Mouse (Mus musculus) E14TG2a.4 (cell line): ENCODE results near the gene N4bp3.
A peak's percentile ranks its signal among the peaks of the same experiment; 100 is the strongest.
"Not testable (repeated sequence)": the region's sequence is repeated elsewhere in the genome, so short reads cannot be mapped to it uniquely, and the experiment has no call there.

Experiments used
- H3K27me3 ChIP-seq: 2 replicates; pipeline ENCODE4 v1.6.1; 2014; ENCODE audit warnings: low read length, control low read depth; ENCODE audit not compliant: insufficient read depth
- H3K36me3 ChIP-seq: 2 replicates; pipeline ENCODE4 v1.6.1; 2014; ENCODE audit warnings: low read length, control low read depth; ENCODE audit not compliant: insufficient read depth
- H3K4me1 ChIP-seq: replicated peaks from 2 replicates; pipeline ENCODE4 v1.6.1; 2014; ENCODE audit warnings: low read depth, low read length, control low read depth
- H3K4me3 ChIP-seq: replicated peaks from 2 replicates; pipeline ENCODE4 v1.5.1; 2014; ENCODE audit warnings: mild to moderate bottlenecking, low read length
- H3K9me3 ChIP-seq: 2 replicates; pipeline ENCODE4 v1.6.1; 2014; ENCODE audit warnings: low read length, control low read depth
- CTCF ChIP-seq: conservative IDR thresholded peaks from 2 replicates; pipeline ENCODE4 v1.5.1; 2014; ENCODE audit warnings: low read length
- NANOG ChIP-seq: IDR thresholded peaks from 2 replicates; pipeline ENCODE4 v1.6.1; 2014; ENCODE audit warnings: borderline replicate concordance, low read length, mixed read lengths
- POU5F1 ChIP-seq: IDR thresholded peaks from 2 replicates; pipeline ENCODE4 v1.6.1; 2014; ENCODE audit warnings: low read length, borderline replicate concordance

N4bp3 gene

DNA sequence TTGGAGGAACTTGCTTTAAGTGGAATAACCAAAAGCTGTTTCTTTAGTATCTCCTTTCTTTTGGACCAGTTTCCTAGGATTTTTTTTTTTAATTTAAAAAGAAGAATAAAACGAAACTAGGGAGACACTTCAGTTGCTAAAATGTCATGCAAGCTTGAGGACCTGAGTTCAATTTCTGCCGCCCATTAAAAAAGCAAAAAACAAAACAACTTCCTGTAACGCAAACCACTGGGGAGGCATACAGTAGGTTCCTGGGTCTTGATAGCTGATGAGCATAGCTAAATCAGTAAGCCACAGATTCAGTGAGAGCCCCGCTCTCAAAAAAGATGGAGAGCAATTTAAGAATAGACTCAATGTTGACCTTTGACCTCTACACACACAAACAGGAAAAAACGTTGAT, 12.1 kb downstream of the N4bp3 start:
- Histone ChIP-seq H3K27me3 (no peaks in the 10 kb centered on the region), H3K4me1 (peaks cover 87% of the 10 kb centered on the region), H3K9me3 (no peaks in the 10 kb centered on the region), H3K4me3 (peak overlapping the region; percentile 13; the same call in 1 of the 2 replicates), H3K36me3 (peaks cover 53% of the 10 kb centered on the region)
- no peak for TF ChIP-seq NANOG
- no peak for TF ChIP-seq POU5F1
- TF ChIP-seq CTCF, result no peak

DNA sequence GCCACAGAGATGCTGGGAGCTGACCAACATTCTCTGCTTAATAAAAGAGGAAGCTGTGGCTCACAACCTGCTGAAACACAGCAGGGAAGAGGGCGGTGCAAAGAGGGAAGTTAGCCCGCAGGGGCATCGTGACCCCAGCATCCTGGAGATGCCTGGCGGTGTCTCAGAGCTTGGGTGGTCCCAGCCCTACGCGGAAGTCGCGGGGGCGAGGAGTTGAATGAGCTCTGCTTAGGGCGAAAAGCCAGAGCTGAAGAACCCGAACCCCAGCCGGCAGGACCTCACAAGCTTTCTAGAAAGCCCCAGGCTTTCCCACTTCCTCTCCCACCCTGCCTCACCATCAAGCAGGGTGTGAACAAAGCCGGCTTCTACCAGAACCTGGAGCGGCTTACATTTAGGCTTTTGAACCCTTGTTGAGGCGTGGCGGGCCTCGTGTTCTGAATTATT, 12.6 kb downstream of the N4bp3 start:
- H3K27me3 ChIP-seq, result no peaks in the 10 kb centered on the region
- H3K4me3 ChIP-seq, result peak overlapping the region; percentile 13
- peaks cover 87% of the 10 kb centered on the region for H3K4me1 ChIP-seq
- H3K36me3 ChIP-seq, result peaks cover 53% of the 10 kb centered on the region
- TF ChIP-seq POU5F1 (no peak), CTCF (no peak), NANOG (no peak; the same call in 1 of the 2 replicates)
- no peaks in the 10 kb centered on the region for H3K9me3 ChIP-seq

DNA sequence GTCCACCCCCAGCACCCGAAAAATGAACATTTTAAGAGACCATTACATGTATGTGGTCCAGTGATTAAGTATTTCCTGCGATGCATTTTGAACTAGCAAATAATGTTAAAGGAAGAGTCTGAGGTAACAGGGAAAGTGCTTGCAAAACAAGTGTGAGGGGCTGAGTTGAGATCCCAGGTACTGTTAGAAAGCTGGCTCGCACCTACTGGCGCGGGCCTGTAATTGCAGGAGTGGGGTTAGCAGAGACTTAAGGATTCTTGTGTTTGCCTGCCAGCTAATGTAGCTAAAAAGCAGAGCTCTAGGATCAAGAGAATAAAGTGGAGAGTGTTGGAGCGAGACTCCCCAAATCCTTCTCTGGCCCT, 14.3 kb downstream of the N4bp3 start:
- Histone ChIP-seq H3K4me1 (peaks cover 87% of the 10 kb centered on the region), H3K9me3 (no peaks in the 10 kb centered on the region), H3K36me3 (peaks cover 53% of the 10 kb centered on the region), H3K4me3 (peak overlapping the region; percentile 92), H3K27me3 (no peaks in the 10 kb centered on the region)
- TF ChIP-seq NANOG, result no peak
- no peak for TF ChIP-seq POU5F1
- TF ChIP-seq CTCF, result peak; percentile 80

DNA sequence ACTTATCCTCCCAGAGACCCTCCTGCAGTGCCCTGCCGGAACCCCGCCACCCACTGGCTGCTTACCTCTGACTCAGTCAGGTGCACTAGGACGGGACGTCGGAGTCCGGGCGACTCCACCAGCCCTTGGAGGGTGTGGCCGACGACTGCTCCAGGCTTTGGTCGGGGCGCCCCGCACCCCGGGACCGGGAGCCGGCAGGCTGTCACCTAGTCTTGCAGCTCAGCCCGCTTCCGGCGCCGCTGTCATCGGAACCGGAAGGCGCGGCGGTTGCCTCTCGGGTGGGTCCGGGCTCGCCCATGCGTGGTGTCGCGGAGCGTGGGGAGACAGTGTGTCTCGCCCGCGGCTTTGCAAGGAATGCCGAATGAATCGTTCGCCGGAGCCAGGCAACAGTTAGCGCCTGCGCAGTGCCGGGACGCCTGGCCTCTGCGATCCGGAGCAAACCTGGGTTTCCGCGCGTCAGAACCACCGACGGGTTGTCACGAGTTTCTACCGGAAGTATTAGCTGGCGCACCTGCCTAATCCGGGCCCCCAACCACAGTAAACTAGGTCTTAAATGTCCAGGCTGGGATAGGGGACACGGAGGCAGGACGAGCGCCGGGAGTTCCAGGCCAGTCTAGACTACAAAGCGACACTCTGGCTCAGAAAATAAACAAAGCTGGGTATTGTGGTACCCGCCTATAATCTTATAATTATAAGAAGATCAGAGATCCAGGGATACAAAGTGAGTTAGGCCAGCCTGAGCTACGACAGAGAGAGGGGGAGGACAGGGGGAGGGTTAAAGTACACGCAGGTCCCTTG, 14.9 kb downstream of the N4bp3 start, which contains the start of gene Rmnd5b:
Gene Rmnd5b (minus strand): TSS at position 372 of the 798 bp plus-strand sequence.
- Histone ChIP-seq H3K9me3 (no peaks in the 10 kb centered on the region), H3K36me3 (peaks cover 53% of the 10 kb centered on the region), H3K4me1 (peaks cover 87% of the 10 kb centered on the region), H3K4me3 (peak within 1 kb of the TSS; percentile 92), H3K27me3 (no peaks in the 10 kb centered on the region)
- TF ChIP-seq NANOG (no peak), POU5F1 (no peak), CTCF (no peak)

DNA sequence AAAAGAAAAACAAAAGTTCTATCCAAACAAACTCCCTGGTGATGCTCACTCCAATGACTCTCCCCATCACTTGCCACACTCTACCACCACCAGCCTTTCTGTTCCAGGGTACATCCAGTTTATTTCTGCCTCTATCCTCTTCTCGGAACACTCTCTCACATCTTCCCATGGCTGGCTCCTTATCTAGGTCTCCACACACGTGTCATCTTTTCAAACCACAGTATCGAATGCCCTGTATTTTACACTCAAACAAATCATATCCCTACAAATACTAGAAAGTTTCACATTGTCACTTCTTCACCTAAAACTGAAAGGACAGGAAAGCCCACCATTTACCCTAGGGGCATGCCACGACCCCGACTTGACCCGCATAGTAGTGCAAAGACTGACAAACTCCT, 15.5 kb downstream of the N4bp3 start:
- H3K9me3 ChIP-seq, result no peaks in the 10 kb centered on the region
- peaks cover 53% of the 10 kb centered on the region for H3K36me3 ChIP-seq
- H3K4me3 ChIP-seq, result peak overlapping the region; percentile 92
- peaks cover 87% of the 10 kb centered on the region for H3K4me1 ChIP-seq
- H3K27me3 ChIP-seq, result no peaks in the 10 kb centered on the region
- TF ChIP-seq NANOG, result no peak
- no peak for TF ChIP-seq POU5F1
- no peak for TF ChIP-seq CTCF

DNA sequence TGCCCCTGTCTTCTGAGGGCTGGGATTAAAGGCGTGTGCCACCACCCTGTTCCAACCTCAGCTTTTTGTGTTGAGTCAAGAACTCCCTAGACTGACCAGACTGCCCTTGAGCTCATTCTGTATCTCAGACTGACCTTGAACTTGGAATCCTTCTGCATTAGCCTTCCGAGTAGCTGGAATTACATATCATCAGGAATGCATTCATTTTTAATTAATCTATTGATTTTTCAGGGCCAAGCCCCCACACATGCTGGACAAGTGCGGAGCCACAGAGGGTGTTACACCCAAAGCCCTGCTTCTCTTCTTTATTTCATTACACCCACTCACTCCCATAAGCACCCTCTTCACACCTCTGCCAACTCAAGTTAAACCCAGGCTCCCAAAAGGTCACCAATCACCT, 16.9 kb downstream of the N4bp3 start:
- Histone ChIP-seq H3K9me3 (no peaks in the 10 kb centered on the region), H3K27me3 (no peaks in the 10 kb centered on the region), H3K4me3 (peak overlapping the region; percentile 92), H3K36me3 (peaks cover 59% of the 10 kb centered on the region), H3K4me1 (peaks cover 87% of the 10 kb centered on the region)
- TF ChIP-seq POU5F1 (no peak), CTCF (no peak), NANOG (no peak; the same call in 1 of the 2 replicates)

DNA sequence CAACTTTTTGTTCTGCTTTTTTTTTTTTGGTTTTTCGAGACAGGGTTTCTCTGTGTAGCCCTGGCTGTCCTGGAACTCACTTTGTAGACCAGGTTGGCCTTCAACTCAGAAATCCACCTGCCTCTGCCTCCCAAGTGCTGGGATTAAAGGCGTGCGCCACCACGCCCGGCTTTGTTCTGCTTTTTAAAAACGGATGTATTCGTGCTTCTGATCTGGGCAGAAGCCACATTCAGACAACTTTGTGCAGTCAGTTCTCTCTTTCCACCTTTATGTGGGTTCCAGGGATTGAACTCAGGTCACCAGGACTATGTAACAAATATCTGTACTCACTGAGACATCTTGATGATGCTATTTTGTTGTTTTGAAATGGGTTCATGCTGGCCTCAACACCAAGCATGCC, 17.4 kb downstream of the N4bp3 start:
- Histone ChIP-seq H3K4me1 (peaks cover 85% of the 10 kb centered on the region), H3K4me3 (peak overlapping the region; percentile 92), H3K36me3 (peaks cover 64% of the 10 kb centered on the region)
- H3K27me3 ChIP-seq, H3K9me3 ChIP-seq: not testable (repeated sequence)

DNA sequence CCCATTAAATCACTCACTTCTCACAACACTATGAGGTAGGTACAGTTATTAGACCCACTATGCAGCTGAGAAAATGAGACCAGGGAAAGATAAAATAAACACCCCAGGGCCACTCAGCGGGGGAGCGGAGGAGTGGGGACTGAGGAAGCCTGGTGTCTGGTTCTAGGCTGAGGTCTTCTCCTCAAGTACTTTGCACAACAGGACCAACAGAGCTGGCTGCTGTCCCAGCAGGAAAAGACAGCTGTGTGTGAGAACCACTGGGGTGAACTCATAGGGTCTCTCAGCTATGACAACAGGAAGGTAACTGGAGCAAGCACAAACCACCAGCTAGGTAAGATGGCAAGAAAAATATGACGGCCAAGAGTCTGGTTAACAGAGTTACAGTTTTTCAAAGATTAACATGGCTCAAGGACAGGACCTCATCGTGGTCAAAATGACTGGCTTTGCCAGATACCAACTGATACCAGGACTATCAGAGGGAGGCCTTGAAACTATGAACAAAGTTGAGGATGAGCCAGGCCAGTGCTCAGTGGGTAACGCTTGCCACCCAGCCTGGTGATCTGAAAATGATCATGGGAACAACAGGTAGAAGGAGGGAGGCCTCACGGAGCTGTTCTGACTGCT, 18.4 kb downstream of the N4bp3 start:
- Histone ChIP-seq H3K4me1 (peaks cover 87% of the 10 kb centered on the region), H3K36me3 (peaks cover 73% of the 10 kb centered on the region), H3K27me3 (no peaks in the 10 kb centered on the region), H3K9me3 (no peaks in the 10 kb centered on the region), H3K4me3 (peak overlapping the region; percentile 48)
- no peak for TF ChIP-seq POU5F1
- TF ChIP-seq CTCF, result no peak
- no peak for TF ChIP-seq NANOG
